ENCODE assay signal across 13 mouse cellular contexts in genomic region chr4:44813770-44814169, GRCm38 (mm10). TPM values are rescaled to one million over a fixed set of nuclear protein-coding genes. Genes with fewer than 3 reads are reported as not detected.
DNase-seq lines count a peak whose midpoint lies in the region; ATAC-seq lines count a peak whose summit lies in the region.
"Had no signal": no experiment of that assay in that cellular context is flagged by ENCODE, and none has a peak within 500 bp of the region (broad histone marks: within the 10 kb centered on the region; RNA-seq: fewer than 3 reads in every experiment).

No protein-coding gene starts in this region.

- no peaks in the 10 kb centered on the region for H3K9me3 ChIP-seq in heart, embryonic 13.5 days
- H3K9me3 ChIP-seq in midbrain, embryonic 14.5 days (ENCODE audit: control insufficient read depth, low read length), result no peaks in the 10 kb centered on the region
- H3K9me3 ChIP-seq in midbrain, embryonic 16.5 days (replicated peaks; ENCODE audit: control insufficient read depth, low read length, poor library complexity, severe bottlenecking), result no peaks in the 10 kb centered on the region
- H3K9me3 ChIP-seq in liver, embryonic 12.5 days (replicated peaks), result no peaks in the 10 kb centered on the region
- H3K9me3 ChIP-seq: hindbrain, embryonic 10.5 days; kidney, embryonic 15.5 days; limb, embryonic 10.5 days; midbrain, embryonic 15.5 days had no signal

- H3K4me1 ChIP-seq in heart, embryonic 13.5 days, result peaks cover 20% of the 10 kb centered on the region
- no peaks in the 10 kb centered on the region for H3K4me1 ChIP-seq in midbrain, embryonic 14.5 days (ENCODE audit: control insufficient read depth, insufficient read depth, low read length)
- H3K4me1 ChIP-seq in midbrain, embryonic 16.5 days (ENCODE audit: control insufficient read depth, insufficient read depth, low read length), result no peaks in the 10 kb centered on the region
- peaks cover 40% of the 10 kb centered on the region for H3K4me1 ChIP-seq in liver, embryonic 12.5 days
- H3K4me1 ChIP-seq: kidney, embryonic 15.5 days; limb, embryonic 10.5 days; midbrain, embryonic 15.5 days had no signal

- intact Hi-C loops in heart, postnatal 25 days (cut with DNase I), result no loop called here
- intact Hi-C loops in left cerebral cortex, postnatal 10 days (cut with DNase I), result no loop called here

- 12% methylated on average over 4 of the region's 4 CpGs for WGBS in heart, embryonic 13.5 days
- WGBS in midbrain, embryonic 14.5 days, result 33% methylated on average over 4 of the region's 4 CpGs
- 38% methylated on average over 4 of the region's 4 CpGs for WGBS in midbrain, embryonic 16.5 days
- WGBS in liver, embryonic 12.5 days (ENCODE audit: insufficient replicate concordance), result 29% methylated on average over 4 of the region's 4 CpGs

- DNase-seq in heart, postnatal 25 days (ENCODE audit: low spot score), result no peak
- DNase-seq in midbrain, embryonic 14.5 days, result peak; percentile 52
- DNase-seq in yolk sac, embryonic 10.5 days (ENCODE audit: low spot score), result peak; percentile 24
- DNase-seq in adrenal gland, postnatal 14 days, result no peak
- no peak for DNase-seq in left cerebral cortex, postnatal 10 days (ENCODE audit: extremely low spot score in 1 of 2, low spot score in 2 of 2)

- H3K27ac ChIP-seq in heart, embryonic 13.5 days (replicated peaks), result peak overlapping the region; percentile 49
- no peak overlapping the region for H3K27ac ChIP-seq in midbrain, embryonic 14.5 days (replicated peaks; ENCODE audit: low read depth, low read length)
- H3K27ac ChIP-seq in midbrain, embryonic 16.5 days (ENCODE audit: low read length), result no peak overlapping the region
- no peak overlapping the region for H3K27ac ChIP-seq in liver, embryonic 12.5 days
- H3K27ac ChIP-seq: hindbrain, embryonic 10.5 days; kidney, embryonic 15.5 days; limb, embryonic 10.5 days; midbrain, embryonic 15.5 days had no signal

- no peak overlapping the region for H3K9ac ChIP-seq in heart, embryonic 13.5 days
- no peak overlapping the region for H3K9ac ChIP-seq in midbrain, embryonic 14.5 days (replicated peaks; ENCODE audit: low read length)
- H3K9ac ChIP-seq in midbrain, embryonic 16.5 days (ENCODE audit: low read depth, low read length), result no peak overlapping the region
- no peak overlapping the region for H3K9ac ChIP-seq in liver, embryonic 12.5 days
- H3K9ac ChIP-seq: kidney, embryonic 15.5 days; midbrain, embryonic 15.5 days had no signal

- ATAC-seq in heart, embryonic 13.5 days (ENCODE audit: extremely low read depth, insufficient number of reproducible peaks, low FRiP score, low TSS enrichment), result no peak
- ATAC-seq in midbrain, embryonic 14.5 days (ENCODE audit: low FRiP score, low TSS enrichment), result no peak
- no peak for ATAC-seq in midbrain, embryonic 16.5 days
- peak; percentile 88 for ATAC-seq in liver, embryonic 12.5 days
- ATAC-seq: midbrain, embryonic 15.5 days had no signal

- H3K36me3 ChIP-seq in heart, embryonic 13.5 days, result no peaks in the 10 kb centered on the region
- no peaks in the 10 kb centered on the region for H3K36me3 ChIP-seq in midbrain, embryonic 14.5 days (ENCODE audit: control insufficient read depth, insufficient read depth, low read length)
- no peaks in the 10 kb centered on the region for H3K36me3 ChIP-seq in midbrain, embryonic 16.5 days (ENCODE audit: control insufficient read depth, insufficient read depth, low read length)
- no peaks in the 10 kb centered on the region for H3K36me3 ChIP-seq in liver, embryonic 12.5 days
- H3K36me3 ChIP-seq: hindbrain, embryonic 10.5 days; kidney, embryonic 15.5 days; limb, embryonic 10.5 days; midbrain, embryonic 15.5 days had no signal

- H3K27me3 ChIP-seq in heart, embryonic 13.5 days (replicated peaks), result no peaks in the 10 kb centered on the region
- H3K27me3 ChIP-seq in midbrain, embryonic 14.5 days (ENCODE audit: control insufficient read depth, insufficient read depth, low read length), result no peaks in the 10 kb centered on the region; the same call in 1 of the 2 replicates
- no peaks in the 10 kb centered on the region; the same call in 1 of the 2 replicates for H3K27me3 ChIP-seq in midbrain, embryonic 16.5 days (ENCODE audit: control insufficient read depth, insufficient read depth, low read depth, low read length)
- H3K27me3 ChIP-seq in liver, embryonic 12.5 days (replicated peaks), result no peaks in the 10 kb centered on the region
- H3K27me3 ChIP-seq: kidney, embryonic 15.5 days; midbrain, embryonic 15.5 days had no signal

- H3K4me2 ChIP-seq in heart, embryonic 13.5 days, result peak overlapping the region; percentile 44
- no peak overlapping the region for H3K4me2 ChIP-seq in midbrain, embryonic 14.5 days (ENCODE audit: low read length)
- no peak overlapping the region for H3K4me2 ChIP-seq in midbrain, embryonic 16.5 days (ENCODE audit: low read length)
- peak overlapping the region; percentile 33 for H3K4me2 ChIP-seq in liver, embryonic 12.5 days
- H3K4me2 ChIP-seq: kidney, embryonic 15.5 days; midbrain, embryonic 15.5 days had no signal

- H3K4me3 ChIP-seq in heart, embryonic 13.5 days, result no peak overlapping the region
- no peak overlapping the region for H3K4me3 ChIP-seq in midbrain, embryonic 14.5 days (replicated peaks; ENCODE audit: low read depth, low read length)
- H3K4me3 ChIP-seq in midbrain, embryonic 16.5 days (ENCODE audit: low read depth, low read length), result no peak overlapping the region
- no peak overlapping the region for H3K4me3 ChIP-seq in liver, embryonic 12.5 days
- H3K4me3 ChIP-seq: erythroblast, embryonic 14.5 days; hindbrain, embryonic 10.5 days; kidney, embryonic 15.5 days; limb, embryonic 10.5 days; midbrain, embryonic 15.5 days had no signal

RNA-seq across cellular contexts. Expression of gene Zcchc7, which starts 58.1 kb away (rescaled TPM):
- polyA plus RNA-seq in heart, embryonic 13.5 days (2015; fragmentation: Nextera tagmentation; extraction: Ambion mirVana), result 15.5 and 23.7 TPM in 2 replicates
- total RNA-seq in heart, postnatal 25 days (2021), result 10 to 100 TPM; 12.9 to 15.5 TPM
- polyA plus RNA-seq in midbrain, embryonic 14.5 days (2014; fragmentation: Nextera tagmentation; extraction: Ambion mirVana), result 38.3 and 39.8 TPM in 2 replicates
- 31.2 and 34.7 TPM in 2 replicates for polyA plus RNA-seq in midbrain, embryonic 16.5 days (2015; fragmentation: Nextera tagmentation; extraction: Ambion mirVana)
- polyA plus RNA-seq in liver, embryonic 12.5 days (2016; fragmentation: Nextera tagmentation; extraction: Ambion mirVana), result 17.2 and 21.2 TPM in 2 replicates
- total RNA-seq in adrenal gland, postnatal 14 days (2021), result 46.8 and 51.3 TPM in 2 replicates
- total RNA-seq in left cerebral cortex, postnatal 10 days (2021), result 10 to 100 TPM; 53.8 to 62.6 TPM

Comparison
In these comparisons a context has a peak if more than half of its experiments do, and no peak if none do; other contexts are left out.
1. H3K4me2 ChIP-seq: peak in heart, embryonic 13.5 days (single experiment) and liver, embryonic 12.5 days (single experiment); none in midbrain, embryonic 14.5 days (single experiment) and midbrain, embryonic 16.5 days (single experiment).
2. DNase-seq: peak in midbrain, embryonic 14.5 days (single experiment) and yolk sac, embryonic 10.5 days (single experiment); none in heart, postnatal 25 days (single experiment), adrenal gland, postnatal 14 days (single experiment) and left cerebral cortex, postnatal 10 days (0 of 2).